Mouse (Mus musculus): Measurements from ENCODE around the gene Dnajc10. TPM values are rescaled to one million over a fixed set of nuclear protein-coding genes. Genes with fewer than 3 reads are reported as not detected.
A peak's percentile ranks its signal among the peaks of the same experiment; 100 is the strongest.

Dnajc10 gene
- total RNA-seq (2021) = 10 to 100 TPM; 50.7 to 52.0 TPM

- DNase-seq = peak; percentile 94
Measured at GRCm38 (mm10) chr2:80315242-80316161, at the start of gene Dnajc10. Gene Dnajc10 (plus strand): TSS chr2:80315466.

DNA sequence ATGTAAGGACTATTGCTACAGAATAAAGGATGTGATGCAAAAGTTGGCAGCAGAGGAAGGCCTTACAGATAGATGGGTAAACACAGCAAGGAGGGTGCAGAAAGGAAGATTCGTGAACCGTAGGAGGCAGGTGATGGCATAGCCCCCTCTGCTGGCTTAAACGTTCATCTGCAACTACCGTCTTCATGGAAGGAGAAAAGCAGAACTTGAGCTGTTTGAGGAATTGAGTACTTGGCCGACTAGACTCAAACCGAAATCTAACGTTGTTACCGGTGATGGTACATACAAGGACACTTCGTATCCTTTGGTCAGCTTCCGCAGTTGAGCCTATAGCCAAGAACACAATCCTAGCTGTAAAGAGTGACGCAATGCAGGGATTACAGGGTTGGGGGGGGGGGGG is 48.4 kb upstream of the Dnajc10 start:
- DNase-seq = peak; percentile 78

- no peak for DNase-seq
Measured at GRCm38 (mm10) chr2:80268053-80268452, 47.2 kb upstream of the Dnajc10 start.

GRCm38 (mm10) chr2:80271431-80271830 is 43.8 kb upstream of the Dnajc10 start:
- no peak for DNase-seq

- DNase-seq = no peak
Measured at GRCm38 (mm10) chr2:80273038-80273437, 42.2 kb upstream of the Dnajc10 start.

DNA sequence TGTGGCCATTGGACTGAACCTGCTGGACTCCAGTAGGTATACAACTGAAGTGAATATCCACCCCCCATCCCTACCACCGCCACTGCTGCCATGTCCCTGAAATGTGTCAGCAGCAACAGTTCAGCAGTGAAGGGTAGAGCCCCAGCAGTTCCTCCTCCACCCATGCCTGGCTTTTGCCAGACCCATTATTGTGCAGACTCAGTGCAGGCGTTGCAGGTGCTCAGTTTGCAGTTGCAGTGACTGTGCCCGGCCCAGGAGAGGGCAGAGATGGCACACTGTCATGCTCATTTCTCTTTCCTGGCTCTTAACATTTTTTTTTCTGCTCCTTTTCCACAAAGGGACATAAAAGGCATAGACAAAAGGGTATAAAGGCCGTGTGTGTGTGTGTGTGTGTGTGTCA is 41.5 kb upstream of the Dnajc10 start:
- no peak for DNase-seq

DNA sequence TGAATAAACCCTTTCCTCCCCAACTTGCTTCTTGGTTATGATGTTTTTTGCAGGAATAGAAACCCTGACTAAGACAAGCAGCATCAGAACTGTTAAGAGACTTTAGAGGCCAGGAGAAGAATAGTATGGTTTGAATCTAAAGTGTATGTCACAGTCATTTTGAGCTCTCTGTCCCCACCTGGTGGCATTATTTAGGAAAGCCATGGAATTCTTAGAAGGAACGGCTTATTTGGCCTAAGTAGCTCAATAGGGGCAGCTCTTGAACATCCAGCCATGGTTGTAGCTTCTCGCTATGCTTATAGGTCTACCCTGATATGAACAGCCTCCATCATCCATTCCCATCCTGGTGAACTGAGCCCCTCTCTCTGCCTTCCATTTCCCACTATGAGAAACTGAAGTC is 40.1 kb upstream of the Dnajc10 start:
- peak; percentile 33 for DNase-seq

GRCm38 (mm10) chr2:80282214-80282613 is 33.1 kb upstream of the Dnajc10 start:
- no peak for DNase-seq

GRCm38 (mm10) chr2:80286397-80286796 is 28.9 kb upstream of the Dnajc10 start:
- DNase-seq = no peak

- DNase-seq = no peak
Measured at GRCm38 (mm10) chr2:80292172-80292571, 23.1 kb upstream of the Dnajc10 start, which contains the start of gene Prdx6b. Gene Prdx6b (plus strand): TSS chr2:80292472.

DNA sequence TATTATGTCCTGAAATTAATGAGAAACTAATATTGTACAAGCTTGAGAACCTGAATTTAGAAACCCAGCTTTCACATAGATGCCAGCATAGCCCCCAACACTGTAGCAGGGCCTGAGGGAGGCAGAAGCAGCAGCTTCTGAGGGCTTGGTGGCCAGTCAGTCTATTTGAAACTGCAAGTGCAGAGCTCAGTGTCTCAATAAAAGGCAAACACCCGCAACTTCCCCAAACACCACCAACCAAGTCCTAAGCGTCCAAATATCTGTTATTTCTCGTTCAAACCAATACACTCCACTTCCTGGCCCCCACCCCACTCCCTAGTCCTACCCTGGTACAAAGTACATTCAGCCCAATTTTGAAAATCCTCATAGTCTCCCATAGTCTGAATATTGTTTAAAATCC is 16.9 kb upstream of the Dnajc10 start:
- no peak for DNase-seq

DNA sequence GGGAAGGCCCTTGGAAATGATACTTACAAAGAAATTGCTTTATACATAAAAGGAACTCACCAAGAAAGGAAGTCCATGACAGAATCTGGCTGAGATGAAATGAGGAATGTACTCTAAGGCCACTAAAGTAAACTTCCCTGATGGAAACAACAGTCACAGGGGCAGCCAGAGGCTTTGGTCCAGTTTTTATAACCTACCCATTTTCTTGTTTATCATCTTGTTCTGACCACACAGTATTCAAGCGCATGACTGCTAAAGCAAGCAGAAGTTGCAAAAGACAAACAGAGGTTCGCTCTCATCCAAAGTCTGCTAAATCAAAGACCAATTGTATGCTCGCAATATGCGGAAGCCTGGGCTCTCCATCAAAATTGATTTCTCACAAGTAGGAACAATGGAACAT is 14.5 kb upstream of the Dnajc10 start:
- DNase-seq = no peak

DNA sequence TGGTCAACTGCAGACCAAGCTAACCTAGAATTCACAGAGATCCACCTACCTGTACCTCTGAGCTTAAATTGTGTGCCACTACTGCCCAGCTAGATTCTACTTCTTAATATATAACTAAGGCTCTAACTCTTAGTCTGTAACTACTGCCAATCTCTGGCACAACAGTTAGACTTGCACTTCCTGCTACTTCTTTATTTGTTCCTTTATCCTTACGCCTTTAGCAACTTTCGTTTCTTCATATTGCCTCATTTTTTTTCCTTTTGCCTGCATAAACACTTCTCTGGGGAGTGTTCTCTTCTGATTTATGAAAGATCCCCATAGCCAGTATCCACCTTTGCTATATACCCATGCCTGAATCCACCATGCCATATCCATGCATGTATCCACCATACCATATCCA is 11.3 kb upstream of the Dnajc10 start:
- no peak for DNase-seq

GRCm38 (mm10) chr2:80307701-80308100 is 7.6 kb upstream of the Dnajc10 start:
- DNase-seq = no peak

DNA sequence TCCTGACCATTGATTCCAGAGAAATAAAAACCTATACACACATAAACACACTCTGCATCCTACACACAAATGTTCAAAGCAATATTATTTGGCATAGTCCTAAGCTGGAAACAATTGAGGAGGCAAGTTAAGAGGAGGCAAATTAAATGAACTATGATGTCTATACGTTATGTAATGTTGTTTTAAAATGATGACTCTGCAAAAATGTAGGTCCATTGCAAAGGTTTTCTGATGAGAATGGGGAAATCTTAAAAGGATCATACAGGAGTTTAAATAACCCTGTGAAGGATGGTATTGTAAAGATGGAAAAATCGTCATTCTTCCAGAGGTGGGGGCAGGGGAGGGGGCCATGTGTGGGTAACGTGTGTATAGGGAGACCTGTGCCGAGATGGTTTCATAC is 5.5 kb upstream of the Dnajc10 start:
- DNase-seq = no peak

- no peak for DNase-seq
Measured at GRCm38 (mm10) chr2:80310772-80311171, 4.5 kb upstream of the Dnajc10 start.

DNA sequence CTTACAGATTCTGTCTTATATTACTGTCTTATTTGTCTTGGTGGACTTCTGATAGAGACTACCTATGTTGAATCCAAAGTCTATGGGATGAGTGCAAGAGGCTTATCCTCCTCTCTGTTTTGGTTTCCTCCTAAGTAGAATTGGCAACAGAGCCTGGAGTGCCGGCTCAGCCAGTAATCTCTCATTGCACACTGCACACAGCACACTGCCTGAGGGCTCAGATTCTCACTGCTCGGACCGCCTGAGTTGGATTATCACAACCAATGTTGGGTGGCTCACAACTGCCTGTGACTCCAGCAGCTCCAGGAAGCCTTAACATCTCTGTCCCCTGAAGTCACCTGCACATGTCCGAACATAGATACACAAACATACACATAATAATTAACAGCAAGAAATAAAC is 3.9 kb upstream of the Dnajc10 start:
- DNase-seq = no peak

DNA sequence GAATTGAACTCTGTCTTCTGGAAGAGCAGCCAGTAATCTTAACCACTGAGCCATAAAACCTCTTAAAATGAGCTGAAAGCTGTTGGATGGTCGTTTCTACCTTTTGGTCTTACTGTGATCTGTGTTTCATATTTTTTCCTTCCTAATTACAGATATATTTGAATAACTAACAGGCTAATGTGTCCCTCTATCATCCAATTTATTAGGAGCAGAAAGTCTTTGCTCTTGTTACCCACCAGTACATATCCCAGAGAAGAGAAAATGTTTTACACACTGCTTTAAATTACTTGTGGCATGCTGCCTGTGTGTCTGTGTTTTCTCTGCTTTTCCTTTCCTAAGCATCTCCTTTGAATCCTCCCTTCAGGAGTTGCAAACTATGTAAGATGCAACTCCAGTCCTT is 1.1 kb upstream of the Dnajc10 start:
- no peak for DNase-seq

DNA sequence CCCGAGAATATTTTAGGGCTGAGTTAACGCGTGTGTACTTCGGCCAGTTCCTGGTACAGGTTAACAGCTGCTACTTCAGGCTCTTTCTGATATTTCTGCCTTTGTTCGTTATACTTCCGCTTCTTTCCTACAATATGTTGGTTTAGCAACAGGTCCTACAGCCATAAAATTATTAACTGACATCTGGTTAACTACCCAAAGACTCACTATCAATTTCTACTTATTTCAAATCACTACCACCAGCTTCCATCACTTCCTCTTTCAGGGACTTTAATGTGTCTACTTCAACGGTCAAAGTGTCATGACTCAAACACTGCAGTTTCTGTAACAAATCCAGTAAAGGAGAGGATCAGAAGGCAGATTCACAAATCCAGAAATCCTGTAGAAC is 418 bp upstream of the Dnajc10 start:
- no peak for DNase-seq

DNA sequence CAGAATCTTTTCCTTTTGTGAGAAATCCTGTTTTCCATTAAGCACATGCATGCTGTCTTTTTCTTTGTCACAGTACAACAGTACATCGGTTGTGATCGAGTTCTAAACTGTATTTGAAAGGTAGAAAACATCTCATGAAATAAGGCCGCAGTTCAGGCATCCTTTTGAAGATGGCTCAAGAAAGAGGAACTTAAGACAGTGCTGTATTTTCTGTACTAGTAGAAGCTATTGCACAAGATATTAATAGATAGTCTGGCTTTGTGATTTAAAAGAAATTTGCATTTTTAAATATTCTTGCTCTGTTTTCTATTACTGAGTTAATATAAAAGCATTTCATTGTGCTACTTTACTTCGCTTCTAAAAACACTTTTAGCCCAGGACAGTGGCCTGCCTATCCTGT is 7.6 kb downstream of the Dnajc10 start:
- no peak for DNase-seq

GRCm38 (mm10) chr2:80325779-80326178 is 10.5 kb downstream of the Dnajc10 start:
- DNase-seq = no peak

GRCm38 (mm10) chr2:80327272-80327671 is 12.0 kb downstream of the Dnajc10 start:
- no peak for DNase-seq

GRCm38 (mm10) chr2:80328961-80329653 is 13.8 kb downstream of the Dnajc10 start:
- DNase-seq = no peak

DNA sequence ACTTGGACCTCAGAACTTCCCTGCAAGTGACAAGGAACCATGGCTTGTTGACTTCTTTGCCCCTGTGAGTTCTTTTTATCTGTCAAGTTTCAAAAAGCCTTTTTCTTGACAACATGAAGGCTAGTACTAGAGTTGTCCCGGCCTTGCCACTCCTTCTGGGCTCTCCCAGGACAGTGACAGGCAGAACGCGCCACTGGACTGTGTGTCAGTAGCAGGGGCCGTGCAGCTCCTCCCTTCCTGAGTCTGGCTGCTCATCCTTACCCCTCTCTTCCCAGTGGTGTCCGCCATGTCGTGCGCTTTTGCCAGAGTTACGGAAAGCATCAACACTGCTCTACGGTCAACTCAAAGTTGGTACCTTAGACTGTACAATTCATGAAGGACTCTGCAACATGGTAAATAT is 25.3 kb downstream of the Dnajc10 start:
- DNase-seq = no peak
